Mouse (Mus musculus) MEL (cell line): Measurements from ENCODE around the gene Ctdsp2. TPM values are rescaled to one million over a fixed set of nuclear protein-coding genes. Genes with fewer than 3 reads are reported as not detected.

Source experiments
- polyA plus RNA-seq, 2 experiments: library from polyadenylated mRNA; stranded (reverse) in 1 of 2; unstranded in 1 of 2; fragments of >175 nt in 1 of 2; fragments of >200 nt in 1 of 2; gene quantifications; 2 replicates each; pipeline versions ENCODE4 v1.2.1 to v1.2.4; 2012; ENCODE audit warnings: low replicate concordance in 2 of 2, low read depth in 1 of 2; ENCODE audit not compliant: insufficient read length in 2 of 2, insufficient read depth in 1 of 2, missing spikeins in 1 of 2
- total RNA-seq: library from RNA; depleted of rRNA; stranded (reverse); fragments of 300-350 nt; gene quantifications from 2 replicates; pipeline ENCODE4 v1.2.3, GENCODE M21; 2012; rRNA removed

Gene Ctdsp2
- total and polyA plus RNA-seq, 3 experiments, result 16.7 to 69.3 TPM; not detected in 1

Other genes starting within 250 kb of the Ctdsp2 start
- gene Atp23, start 77.4 kb upstream of the Ctdsp2 start, total RNA-seq, result 23.0 and 23.9 TPM in 2 replicates
- 10 to 100 TPM in 1 of 2 experiments, not detected in 1; 26.1 TPM for gene Atp23, start 77.4 kb upstream of the Ctdsp2 start, polyA plus RNA-seq
- 10.1 and 21.6 TPM in 2 replicates for gene Avil, start 22.0 kb downstream of the Ctdsp2 start, total RNA-seq
- gene Avil, start 22.0 kb downstream of the Ctdsp2 start, polyA plus RNA-seq, result 10 to 100 TPM; 16.0 to 49.7 TPM
- 88.9 and 90.0 TPM in 2 replicates for gene Tsfm, start 52.1 kb downstream of the Ctdsp2 start, total RNA-seq
- 10 to 100 TPM in 1 of 2 experiments, not detected in 1; 84.7 TPM for gene Tsfm, start 52.1 kb downstream of the Ctdsp2 start, polyA plus RNA-seq
- 32.6 and 35.3 TPM in 2 replicates for gene Mettl1, start 62.7 kb downstream of the Ctdsp2 start, total RNA-seq
- 10 to 100 TPM in 1 of 2 experiments, not detected in 1; 67.3 TPM for gene Mettl1, start 62.7 kb downstream of the Ctdsp2 start, polyA plus RNA-seq
- gene Eef1akmt3, start 62.8 kb downstream of the Ctdsp2 start, total RNA-seq, result 0.27 and 0.42 TPM in 2 replicates
- 1 to 10 TPM in 1 of 2 experiments, not detected in 1; 2.3 TPM for gene Eef1akmt3, start 62.8 kb downstream of the Ctdsp2 start, polyA plus RNA-seq
- gene Cyp27b1, start 69.5 kb downstream of the Ctdsp2 start, total RNA-seq, result 0.23 TPM in 2 replicates
- under 1 TPM in 1 of 2 experiments, not detected in 1; 0.93 TPM for gene Cyp27b1, start 69.5 kb downstream of the Ctdsp2 start, polyA plus RNA-seq
- gene March9, start 81.5 kb downstream of the Ctdsp2 start, total RNA-seq, result 2.1 and 2.3 TPM in 2 replicates
- 1 to 10 TPM in 1 of 2 experiments, not detected in 1; 5.2 TPM for gene March9, start 81.5 kb downstream of the Ctdsp2 start, polyA plus RNA-seq
- 362 and 443 TPM in 2 replicates for gene Cdk4, start 84.8 kb downstream of the Ctdsp2 start, total RNA-seq
- gene Cdk4, start 84.8 kb downstream of the Ctdsp2 start, polyA plus RNA-seq, result 1,000 to 10,000 TPM in 1 of 2 experiments, 100 to 1,000 TPM in 1; 843 to 1,325 TPM
- 49.7 and 57.2 TPM in 2 replicates for gene Tspan31, start 91.5 kb downstream of the Ctdsp2 start, total RNA-seq
- 10 to 100 TPM in 1 of 2 experiments, not detected in 1; 63.1 TPM for gene Tspan31, start 91.5 kb downstream of the Ctdsp2 start, polyA plus RNA-seq
- gene Agap2, start 96.6 kb downstream of the Ctdsp2 start, total RNA-seq, result 0.03 and 0.04 TPM in 2 replicates
- under 1 TPM in 1 of 2 experiments, not detected in 1; 0.46 TPM for gene Agap2, start 96.6 kb downstream of the Ctdsp2 start, polyA plus RNA-seq
- gene Os9, start 142.4 kb downstream of the Ctdsp2 start, total RNA-seq, result 41.5 and 42.4 TPM in 2 replicates
- 10 to 100 TPM in 1 of 2 experiments, not detected in 1; 60.4 TPM for gene Os9, start 142.4 kb downstream of the Ctdsp2 start, polyA plus RNA-seq
- gene B4galnt1, start 186.5 kb downstream of the Ctdsp2 start, total RNA-seq, result 23.7 and 24.6 TPM in 2 replicates
- gene B4galnt1, start 186.5 kb downstream of the Ctdsp2 start, polyA plus RNA-seq, result 10 to 100 TPM; 65.8 to 66.0 TPM
- gene Slc26a10, start 201.9 kb downstream of the Ctdsp2 start, total RNA-seq, result 0.75 and 1.1 TPM in 2 replicates
- gene Slc26a10, start 201.9 kb downstream of the Ctdsp2 start, polyA plus RNA-seq, result 1 to 10 TPM in 1 of 2 experiments, not detected in 1; 1.3 TPM
- gene Arhgef25, start 211.4 kb downstream of the Ctdsp2 start, total RNA-seq, result 16.9 and 18.3 TPM in 2 replicates
- 10 to 100 TPM in 1 of 2 experiments, not detected in 1; 44.6 TPM for gene Arhgef25, start 211.4 kb downstream of the Ctdsp2 start, polyA plus RNA-seq
- gene Dtx3, start 217.0 kb downstream of the Ctdsp2 start, total RNA-seq, result 24.1 and 30.5 TPM in 2 replicates
- 100 to 1,000 TPM in 1 of 2 experiments, not detected in 1; 107 TPM for gene Dtx3, start 217.0 kb downstream of the Ctdsp2 start, polyA plus RNA-seq
- 31.1 and 31.9 TPM in 2 replicates for gene Pip4k2c, start 232.9 kb downstream of the Ctdsp2 start, total RNA-seq
- gene Pip4k2c, start 232.9 kb downstream of the Ctdsp2 start, polyA plus RNA-seq, result 10 to 100 TPM in 1 of 2 experiments, not detected in 1; 58.2 TPM